Mouse (Mus musculus): ENCODE data around the gene H2al1f.

- TF ChIP-seq CTCF (IDR thresholded peaks at IDR 0.05) (no peak), EP300 (IDR thresholded peaks at IDR 0.05) (no peak)
Measured at GRCm38 (mm10) chrX:11267791-11268190, 47.2 kb upstream of the H2al1f start.

All from lung, postnatal 0 days (tissue).